Mouse (Mus musculus): ENCODE results near the gene Slc43a3.
A peak's percentile ranks its signal among the peaks of the same experiment; 100 is the strongest.

The Slc43a3 gene

DNA sequence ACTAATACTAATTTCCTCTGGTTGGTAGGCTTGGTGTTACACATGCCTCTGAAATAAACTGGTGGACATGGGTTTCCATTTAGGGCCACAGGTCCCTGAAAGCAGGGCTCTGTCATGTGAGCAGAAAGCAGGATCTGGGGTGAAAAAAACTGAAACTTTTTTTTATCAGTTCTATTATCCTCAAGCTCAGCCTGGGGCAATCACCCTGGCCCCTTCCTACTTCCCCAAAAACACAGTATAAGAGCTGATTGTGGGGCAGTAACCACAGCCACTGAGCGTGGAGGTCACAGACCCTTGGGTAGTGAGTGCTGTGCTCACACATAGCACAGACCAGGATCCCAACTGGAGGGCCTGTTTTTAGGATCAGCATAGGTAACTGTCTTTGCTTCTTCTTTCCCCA is 51.6 kb downstream of the Slc43a3 start, which contains the start of gene Prg3:
Gene Prg3, plus strand, starts transcription at position 286 of the 400 bp plus-strand sequence.
- no peak for DNase-seq (ENCODE audit: low read depth)

DNA sequence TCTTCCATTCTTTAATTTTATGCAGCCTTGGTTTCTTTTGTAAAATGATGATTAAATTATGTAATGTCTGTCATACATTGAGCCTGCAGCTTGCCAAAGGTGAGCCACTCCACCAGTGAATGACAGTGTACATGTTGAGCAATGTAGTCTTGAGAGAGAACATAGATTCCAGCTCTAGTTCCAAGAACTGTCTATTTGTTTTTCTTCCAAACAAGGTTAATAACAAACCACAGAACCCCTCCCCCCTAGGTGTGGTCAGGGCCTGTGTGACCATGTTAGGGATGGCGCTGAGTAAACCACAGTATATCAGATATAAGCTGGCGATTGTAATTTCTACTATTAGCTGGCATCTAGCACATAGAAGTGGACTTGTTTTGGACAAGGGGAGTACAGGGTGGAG is 60.0 kb downstream of the Slc43a3 start:
- DNase-seq (ENCODE audit: low read depth) = no peak

GRCm38 (mm10) chr2:84999486-85000181 is 63.3 kb downstream of the Slc43a3 start:
- no peak for DNase-seq (ENCODE audit: low read depth)

- no peak for DNase-seq (ENCODE audit: low read depth)
Observed at GRCm38 (mm10) chr2:85001497-85001896, 65.1 kb downstream of the Slc43a3 start.

DNA sequence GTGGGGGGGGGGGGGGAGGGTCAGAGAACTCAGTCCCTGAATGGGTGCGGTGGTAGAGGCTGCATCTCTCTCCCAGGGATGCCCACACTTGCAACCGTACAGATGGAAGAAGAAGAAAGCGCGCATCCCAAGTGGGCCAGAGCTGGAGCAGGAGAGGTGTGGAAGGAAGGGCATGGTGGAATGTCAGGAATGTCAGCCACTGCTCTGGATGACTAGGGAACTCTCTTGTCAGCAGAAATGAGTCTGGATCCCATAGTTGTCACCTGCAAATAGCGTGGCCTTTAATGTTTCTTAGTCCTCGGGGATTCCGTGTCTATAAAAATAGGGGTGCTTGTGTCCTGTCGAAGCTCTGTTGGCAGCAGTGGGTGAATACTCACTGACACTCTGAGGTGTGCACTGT is 66.2 kb downstream of the Slc43a3 start:
- DNase-seq (ENCODE audit: low read depth) = no peak

DNA sequence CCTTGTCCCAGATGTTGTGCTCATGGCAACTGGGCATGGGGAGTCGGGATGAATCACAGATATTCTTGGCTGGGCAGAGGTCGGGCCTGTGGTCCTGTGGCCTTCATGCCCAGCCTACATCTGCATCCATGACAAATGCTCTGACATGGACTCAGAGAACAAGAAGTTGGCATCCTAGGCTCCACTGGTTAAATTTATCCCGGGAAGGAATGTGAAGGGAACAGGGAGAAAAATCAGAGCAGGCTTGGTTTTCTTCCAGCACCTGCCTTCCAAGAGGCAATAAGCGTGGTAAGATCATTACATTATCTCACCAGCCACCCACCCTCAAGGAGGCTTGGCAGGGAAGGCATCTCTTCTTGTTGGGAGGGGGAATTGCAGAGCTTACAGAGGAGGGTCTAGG is 68.0 kb downstream of the Slc43a3 start:
- no peak for DNase-seq (ENCODE audit: low read depth)

- no peak for DNase-seq (ENCODE audit: low read depth)
Observed at GRCm38 (mm10) chr2:85006600-85006999, 70.2 kb downstream of the Slc43a3 start.

- peak; percentile 61 for DNase-seq (ENCODE audit: low read depth)
Observed at GRCm38 (mm10) chr2:85007729-85008128, 71.3 kb downstream of the Slc43a3 start.

Data from induced T-regulatory cell, adult 2 months (primary cell).